Mouse (Mus musculus): Measurements from ENCODE around the gene Tbc1d8. TPM values are rescaled to one million over a fixed set of nuclear protein-coding genes. Genes with fewer than 3 reads are reported as not detected.

Tbc1d8 gene
- 1.2 to 1.8 TPM (median 1.4 TPM) in 4 replicates for total RNA-seq (2023)

DNA sequence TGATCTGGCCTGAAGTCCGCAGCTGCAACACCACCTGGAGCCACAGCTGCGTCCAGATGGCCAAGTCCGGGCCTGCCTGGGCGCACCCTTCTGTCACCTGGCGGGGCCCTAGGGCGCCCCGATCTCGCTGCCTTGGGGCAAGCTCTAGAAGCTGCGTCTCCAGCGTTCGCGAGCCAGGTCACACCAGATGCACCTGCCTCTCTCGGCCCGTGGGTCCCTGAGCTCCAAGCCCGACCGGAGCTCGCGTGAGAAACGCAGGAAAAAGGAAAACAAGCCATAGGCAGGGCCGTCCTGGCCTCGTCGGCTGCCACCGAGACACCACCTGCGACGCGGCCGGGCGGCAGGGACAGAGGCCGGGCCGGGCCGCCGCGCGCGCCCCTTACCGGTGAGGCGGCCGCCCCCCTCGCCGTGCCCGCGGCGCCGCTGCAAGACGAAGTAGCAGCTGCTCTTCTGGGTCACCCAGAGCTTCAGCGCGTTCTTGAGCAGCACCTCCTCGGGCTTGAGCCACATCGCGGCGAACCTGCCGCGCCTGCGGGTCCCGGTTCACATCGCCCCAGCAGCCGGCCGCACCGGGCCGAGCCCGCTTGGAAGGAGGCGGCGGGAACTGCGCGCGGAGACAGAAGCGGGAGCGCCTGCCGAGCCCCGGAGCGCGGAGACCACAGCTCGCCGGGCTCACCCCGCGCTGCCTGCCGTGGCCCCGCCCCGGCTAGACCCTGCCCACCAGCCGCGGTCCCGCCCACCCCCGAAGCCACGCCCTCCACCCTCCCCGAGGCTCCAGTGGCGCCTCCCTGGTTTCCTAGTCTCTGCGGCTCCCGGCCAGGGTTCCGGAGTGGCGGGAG is at the start of gene Tbc1d8:
TSS of gene Tbc1d8 (minus strand) at position 699 of the 839 bp plus-strand sequence.

GRCm38 (mm10) chr1:39367601-39368266 is 110.8 kb downstream of the Tbc1d8 start, which contains the start of gene Rpl31:
TSS of gene Rpl31 (plus strand) at chr1:39367842.

Other genes starting within 250 kb of the Tbc1d8 start
- 1,519 to 1,732 TPM (median 1,702 TPM) in 4 replicates for gene Rpl31, start 110.9 kb downstream of the Tbc1d8 start, total RNA-seq (2023)
- 21.0 to 25.0 TPM (median 23.7 TPM) in 4 replicates for gene Cnot11, start 56.2 kb upstream of the Tbc1d8 start, total RNA-seq (2023)
- 12.0 to 19.7 TPM (median 16.1 TPM) in 4 replicates for gene Rnf149, start 98.7 kb upstream of the Tbc1d8 start, total RNA-seq (2023)
- not detected in 4 replicates for gene Creg2, start 172.7 kb upstream of the Tbc1d8 start, total RNA-seq (2023)
- not detected in 4 replicates for gene Rfx8, start 242.2 kb upstream of the Tbc1d8 start, total RNA-seq (2023)

Measured in B cell, adult 62 days (primary cell).